Mouse (Mus musculus) testis, adult 2 months (tissue): Measurements from ENCODE around the gene Mms19. TPM values are rescaled to one million over a fixed set of nuclear protein-coding genes. Genes with fewer than 3 reads are reported as not detected.

Source experiments
- H3K27ac ChIP-seq: fragments of 200-500 bp; 2 replicates; pipeline ENCODE4 v1.5.1; 2012; ENCODE audit warnings: low read depth, low read length; ENCODE audit not compliant: control insufficient read depth, insufficient read depth
- H3K27me3 ChIP-seq: fragments of 200-500 bp; 2 replicates; pipeline ENCODE4 v1.6.1; 2012; ENCODE audit warnings: mild to moderate bottlenecking, low read length, moderate library complexity; ENCODE audit not compliant: control insufficient read depth, insufficient read depth
- H3K36me3 ChIP-seq: fragments of 200-500 bp; 2 replicates; pipeline ENCODE4 v1.6.1; 2012; ENCODE audit warnings: mild to moderate bottlenecking, low read length; ENCODE audit not compliant: control insufficient read depth, insufficient read depth
- H3K4me1 ChIP-seq: fragments of 200-500 bp; 2 replicates; pipeline ENCODE4 v1.6.1; 2012; ENCODE audit warnings: low read length; ENCODE audit not compliant: control insufficient read depth, insufficient read depth
- H3K4me3 ChIP-seq: fragments of 200-500 bp; 2 replicates; pipeline ENCODE4 v1.5.1; 2012; ENCODE audit warnings: low read depth, mild to moderate bottlenecking, low read length, moderate library complexity, mixed read lengths; ENCODE audit not compliant: control insufficient read depth
- CTCF ChIP-seq: fragments of 200-500 bp; IDR thresholded peaks from 2 replicates; pipeline ENCODE4 v1.5.1; 2012; ENCODE audit warnings: low read depth, mild to moderate bottlenecking, inconsistent platforms, low read length, moderate library complexity; ENCODE audit not compliant: control insufficient read depth, insufficient read depth, insufficient replicate concordance
- POLR2A ChIP-seq: fragments of 200-500 bp; IDR thresholded peaks from 2 replicates; pipeline ENCODE4 v1.6.1; 2012; ENCODE audit warnings: low read depth, mild to moderate bottlenecking, inconsistent platforms, low read length, moderate library complexity; ENCODE audit not compliant: control insufficient read depth
- polyA plus RNA-seq: library from polyadenylated mRNA; depleted of rRNA; stranded (reverse); fragments of >200 nt; gene quantifications from 2 replicates; pipeline ENCODE4 v1.2.3, GENCODE M21; 2012

Gene Mms19
- polyA plus RNA-seq, 1 experiment, result 46.5 TPM

- Histone ChIP-seq H3K36me3 (no peaks in the 10 kb centered on the region; the same call in 1 of the 2 replicates), H3K4me1 (peaks cover 12% of the 10 kb centered on the region), H3K27ac (peak within 1 kb of the TSS; percentile 94), H3K27me3 (no peaks in the 10 kb centered on the region), H3K4me3 (peak within 1 kb of the TSS; percentile 98)
- TF ChIP-seq CTCF (no peak), POLR2A (peak; percentile 86)
Measured at GRCm38 (mm10) chr19:41911178-41912073, 69.5 kb downstream of the Mms19 start, which contains the start of gene Pgam1. Gene Pgam1 (plus strand): TSS chr19:41911923.

DNA sequence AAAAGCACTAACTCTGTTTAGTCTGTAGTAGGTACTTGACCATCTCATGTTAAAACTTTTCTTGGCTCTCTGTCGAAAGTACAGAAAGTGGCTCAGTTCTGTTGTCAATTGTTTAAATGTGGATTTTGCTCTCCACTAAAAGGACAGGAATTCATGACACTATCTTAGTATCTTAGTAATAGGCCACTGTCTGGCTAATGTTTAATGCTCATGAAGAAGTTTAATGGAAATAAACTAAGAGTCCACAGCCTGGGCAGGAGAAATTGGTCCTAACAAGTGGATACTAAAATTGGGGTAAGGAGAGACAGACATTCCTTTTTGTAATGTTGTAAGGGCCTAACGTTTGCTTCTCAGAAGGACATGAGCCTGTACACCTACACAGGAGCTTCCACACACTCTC, 70.6 kb downstream of the Mms19 start:
- Histone ChIP-seq H3K4me3 (no peak overlapping the region), H3K36me3 (no peaks in the 10 kb centered on the region; the same call in 1 of the 2 replicates), H3K4me1 (peaks cover 12% of the 10 kb centered on the region), H3K27ac (no peak overlapping the region), H3K27me3 (no peaks in the 10 kb centered on the region)
- no peak for TF ChIP-seq CTCF
- no peak for TF ChIP-seq POLR2A

GRCm38 (mm10) chr19:41908736-41909135, 72.2 kb downstream of the Mms19 start:
- Histone ChIP-seq H3K4me3 (no peak overlapping the region), H3K27ac (no peak overlapping the region), H3K4me1 (peaks cover 10% of the 10 kb centered on the region), H3K27me3 (no peaks in the 10 kb centered on the region), H3K36me3 (no peaks in the 10 kb centered on the region; the same call in 1 of the 2 replicates)
- TF ChIP-seq CTCF (no peak), POLR2A (no peak)

DNA sequence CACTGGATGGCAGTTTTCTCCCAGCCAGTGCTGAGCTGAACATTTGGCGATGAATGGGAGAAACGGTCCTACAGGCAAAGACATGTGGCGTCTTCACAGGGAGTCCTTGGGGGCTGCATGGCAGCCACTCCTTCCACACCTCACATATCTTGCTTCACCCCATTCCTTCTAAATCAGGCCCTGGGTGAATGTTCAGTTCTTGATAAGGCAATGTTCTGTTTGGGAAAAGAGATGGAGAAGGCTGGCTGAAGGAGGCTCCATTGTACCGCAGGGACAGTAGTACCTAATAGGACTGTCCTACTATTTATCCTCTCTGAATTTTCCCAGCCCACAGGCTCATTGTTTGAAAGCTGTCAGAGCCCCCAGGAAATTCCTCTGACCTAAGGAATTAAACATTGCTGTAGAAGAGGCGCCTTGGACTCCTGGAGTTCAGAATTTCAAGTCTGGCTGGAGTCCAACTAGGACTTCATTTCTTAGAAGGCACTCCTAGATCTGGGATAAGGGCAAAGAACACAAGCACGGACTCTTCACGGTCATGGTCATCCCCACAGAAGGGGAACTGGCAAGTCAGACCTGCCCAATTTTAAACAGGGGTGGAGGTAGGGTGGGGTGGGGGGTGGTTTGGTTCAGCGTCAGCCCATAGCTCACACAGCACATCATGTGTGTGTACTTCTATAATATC, 73.7 kb downstream of the Mms19 start:
- TF ChIP-seq POLR2A (no peak), CTCF (no peak)
- Histone ChIP-seq H3K27ac (no peak overlapping the region), H3K4me3 (no peak overlapping the region), H3K27me3 (no peaks in the 10 kb centered on the region), H3K36me3 (no peaks in the 10 kb centered on the region), H3K4me1 (peaks cover under 1% of the 10 kb centered on the region; the same call in 1 of the 2 replicates)

DNA sequence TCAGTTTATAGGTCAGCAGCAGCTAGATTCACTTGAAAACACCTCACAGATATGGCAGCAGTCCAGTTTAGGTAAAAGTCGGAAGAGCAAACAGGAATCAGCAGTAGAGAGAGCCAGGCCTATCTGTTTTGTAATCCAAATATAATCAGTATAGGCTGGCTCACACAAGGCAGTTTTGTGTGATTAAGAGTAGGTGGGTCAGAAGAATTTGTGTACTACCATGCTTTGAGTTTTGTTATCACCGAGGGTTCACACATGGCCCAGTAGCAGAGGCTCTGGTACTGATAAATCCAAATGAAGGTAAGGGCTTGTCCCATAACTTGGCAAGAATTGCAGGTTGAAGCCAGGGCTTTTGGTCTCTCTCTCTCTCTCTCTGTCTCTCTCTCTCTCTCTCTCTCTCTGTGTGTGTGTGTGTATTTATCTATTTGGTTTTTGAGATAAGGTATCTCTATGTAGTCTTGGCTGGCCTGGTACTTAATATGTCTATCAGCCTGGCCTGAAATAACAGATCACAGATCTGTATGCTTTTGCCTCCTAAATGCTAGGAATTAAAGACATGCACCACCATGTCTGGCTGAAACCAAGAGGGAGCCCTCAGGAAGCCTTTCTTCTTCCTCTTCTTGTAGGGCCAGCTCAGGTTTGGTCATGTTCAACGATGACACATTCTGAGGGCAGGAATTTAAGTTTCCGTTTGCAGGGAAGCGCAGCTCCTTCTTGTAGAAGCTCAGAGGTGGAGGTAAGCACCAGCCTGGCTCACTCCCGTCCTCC, 74.5 kb downstream of the Mms19 start:
- Histone ChIP-seq H3K36me3 (no peaks in the 10 kb centered on the region), H3K27ac (no peak overlapping the region), H3K27me3 (no peaks in the 10 kb centered on the region), H3K4me3 (no peak overlapping the region), H3K4me1 (no peaks in the 10 kb centered on the region)
- TF ChIP-seq POLR2A (no peak), CTCF (no peak)

DNA sequence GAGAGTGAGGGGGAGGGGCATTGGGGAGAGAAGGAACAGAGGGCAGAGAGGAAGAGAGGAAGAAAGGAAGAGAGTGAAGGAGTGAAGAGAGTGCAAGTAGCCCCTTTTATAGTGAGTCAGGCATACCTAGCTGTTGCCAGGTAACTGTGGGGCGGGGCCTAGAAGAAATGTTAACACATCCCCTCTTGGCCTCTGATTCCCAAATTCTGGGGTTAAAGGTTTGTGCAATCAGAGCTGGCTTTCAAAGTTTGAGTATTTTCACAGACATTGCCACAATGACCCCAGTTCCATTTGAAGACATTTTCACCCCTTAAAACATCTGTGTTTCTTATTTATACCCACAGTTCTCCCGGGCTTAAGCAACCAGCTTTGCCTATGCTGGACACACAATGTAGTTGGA, 75.7 kb downstream of the Mms19 start:
- Histone ChIP-seq H3K27ac (no peak overlapping the region), H3K4me1 (no peaks in the 10 kb centered on the region), H3K27me3 (no peaks in the 10 kb centered on the region), H3K4me3 (no peak overlapping the region), H3K36me3 (no peaks in the 10 kb centered on the region)
- no peak for TF ChIP-seq CTCF
- TF ChIP-seq POLR2A, result no peak
